Mouse (Mus musculus) inflammation-experienced regulatory T-cells, adult 6 months (primary cell): ENCODE data around the gene Olfr845. TPM values are rescaled to one million over a fixed set of nuclear protein-coding genes. Genes with fewer than 3 reads are reported as not detected.

Experiments
- ATAC-seq: one replicate; pipeline ENCODE4 v1.8.0; 2017
- polyA plus RNA-seq, 3 experiments: library from polyadenylated mRNA; unstranded; fragments of 100-300 nt; shearing (Covaris generic); gene quantifications; one replicate each; pipeline ENCODE4 v1.2.1; 2017

Gene Olfr845
- polyA plus RNA-seq: not detected

DNA sequence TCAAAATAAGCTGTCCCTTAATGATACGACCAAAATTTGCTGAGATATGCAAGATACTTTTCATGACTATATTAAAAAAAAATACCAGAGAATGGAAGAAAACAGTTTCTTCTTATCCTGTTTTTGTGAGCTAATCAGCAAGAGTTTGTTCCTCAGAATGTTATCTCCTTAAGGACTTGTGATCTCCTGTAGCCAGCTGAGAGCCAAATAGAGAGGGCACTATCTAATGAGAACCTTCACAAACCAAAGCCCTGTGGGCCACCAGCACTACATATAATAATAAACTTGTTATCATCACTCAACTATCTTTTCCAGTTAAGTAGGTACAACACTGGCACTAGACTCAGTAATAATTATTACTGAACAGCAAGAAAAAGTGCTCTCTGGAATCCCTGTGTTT is at the start of gene Olfr845:
Olfr845 (plus strand) TSS at position 301 of the 400 bp plus-strand sequence.
- no peak for ATAC-seq

DNA sequence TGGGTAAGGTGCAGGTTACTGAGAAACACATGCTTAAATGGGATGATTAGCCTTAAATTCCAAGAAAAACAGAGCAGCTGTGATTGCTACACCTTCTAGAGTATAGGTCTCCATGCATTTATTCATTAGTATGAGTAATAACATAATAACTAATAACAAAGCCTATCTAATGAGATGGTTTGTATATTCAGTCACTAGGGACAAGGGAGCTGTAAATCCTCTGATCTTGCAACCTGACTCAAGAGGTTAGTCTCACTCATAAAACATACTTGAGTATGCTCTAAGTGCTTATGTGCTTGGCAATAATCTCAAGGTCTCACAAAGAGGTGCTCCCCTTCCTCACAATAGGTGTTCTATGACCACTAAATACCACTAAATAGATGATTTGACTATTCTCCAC is 20.2 kb upstream of the Olfr845 start, which contains the start of gene Olfr844:
Olfr844 (plus strand) TSS at position 301 of the 400 bp plus-strand sequence.
- ATAC-seq: no peak

DNA sequence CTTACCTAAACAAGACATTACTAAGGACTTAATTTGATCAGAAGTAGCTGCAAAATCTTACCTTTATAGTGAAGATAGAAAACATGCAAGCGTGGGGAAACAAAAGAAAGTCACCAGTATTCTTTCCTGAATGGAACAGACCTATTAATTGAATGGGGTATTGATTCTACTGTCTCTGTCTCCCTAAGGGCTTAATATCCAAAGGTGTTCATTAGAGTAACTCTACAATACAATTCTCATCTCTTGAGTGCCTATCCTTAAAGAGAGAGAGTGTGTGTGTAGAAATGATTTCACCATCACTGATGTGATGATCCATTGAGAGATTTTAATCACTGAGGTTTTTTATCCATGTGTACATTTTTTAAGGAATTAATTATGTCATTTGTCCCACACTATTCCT is 27.6 kb downstream of the Olfr845 start, which contains the start of gene Olfr846:
Olfr846 (minus strand) TSS at position 101 of the 400 bp plus-strand sequence.
- ATAC-seq: no peak

DNA sequence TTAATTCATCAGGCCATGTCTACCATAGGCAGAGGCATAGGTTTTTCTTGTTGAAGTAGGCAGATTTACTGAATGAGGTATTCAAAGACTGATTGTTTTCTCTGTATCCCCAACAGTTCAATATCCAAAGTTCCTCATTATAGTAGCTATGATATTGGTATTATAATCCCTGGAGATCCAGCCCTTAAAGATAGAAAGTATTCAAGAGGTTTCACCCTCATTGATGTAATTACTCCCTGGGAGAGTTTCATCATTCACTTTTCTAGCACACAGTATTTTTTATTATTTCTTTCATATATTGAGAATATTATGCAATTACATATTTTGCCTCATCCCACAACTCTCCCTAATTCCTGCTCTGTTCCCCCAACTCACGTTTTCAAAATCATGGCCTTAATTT is 42.3 kb downstream of the Olfr845 start, which contains the start of gene Olfr847:
Olfr847 (minus strand) TSS at position 101 of the 400 bp plus-strand sequence.
- ATAC-seq: no peak

Other genes with a start within 250 kb of the Olfr845 start
- not detected for gene Olfr836, start 216.1 kb upstream of the Olfr845 start, polyA plus RNA-seq
- not detected for gene Olfr837, start 200.1 kb upstream of the Olfr845 start, polyA plus RNA-seq
- gene Olfr839-ps1, start 159.1 kb upstream of the Olfr845 start, polyA plus RNA-seq: not detected
- gene Olfr843, start 84.5 kb upstream of the Olfr845 start, polyA plus RNA-seq: not detected
- gene Olfr844, start 20.1 kb upstream of the Olfr845 start, polyA plus RNA-seq: not detected
- not detected for gene Olfr846, start 27.5 kb downstream of the Olfr845 start, polyA plus RNA-seq
- gene Olfr847, start 42.2 kb downstream of the Olfr845 start, polyA plus RNA-seq: not detected
- not detected for gene Olfr849, start 103.8 kb downstream of the Olfr845 start, polyA plus RNA-seq
- not detected for gene Olfr850, start 141.8 kb downstream of the Olfr845 start, polyA plus RNA-seq
- gene Olfr851, start 156.8 kb downstream of the Olfr845 start, polyA plus RNA-seq: not detected
- gene Olfr853, start 204.6 kb downstream of the Olfr845 start, polyA plus RNA-seq: not detected
- gene Olfr854, start 230.9 kb downstream of the Olfr845 start, polyA plus RNA-seq: not detected
- not detected for gene Olfr855, start 246.2 kb downstream of the Olfr845 start, polyA plus RNA-seq